Mouse (Mus musculus): ENCODE data around the gene Ank2.

Gene Ank2

GRCm38 (mm10) chr3:126994149-126994548 lies 505.0 kb downstream of the Ank2 start:
- in situ Hi-C loops (cut with MboI, MseI), result loop anchor here (10.0 kb wide), 1 partner anchor 1839 kb away; no protein-coding TSS in a partner anchor

GRCm38 (mm10) chr3:126989936-126990335 lies 509.2 kb downstream of the Ank2 start:
- in situ Hi-C loops (cut with MboI, MseI), result loop anchor here (10.0 kb wide), 1 partner anchor 1835 kb away; no protein-coding TSS in a partner anchor

- in situ Hi-C loops (cut with MboI, MseI), result no loop called here
Measured at GRCm38 (mm10) chr3:126986687-126987086, 512.5 kb downstream of the Ank2 start.

- in situ Hi-C loops (cut with MboI, MseI), result no loop called here
Measured at GRCm38 (mm10) chr3:126982814-126983213, 516.3 kb downstream of the Ank2 start.

GRCm38 (mm10) chr3:126981163-126981562 lies 518.0 kb downstream of the Ank2 start:
- in situ Hi-C loops (cut with MboI, MseI), result no loop called here

- in situ Hi-C loops (cut with MboI, MseI), result no loop called here
Measured at GRCm38 (mm10) chr3:126979635-126980034, 519.5 kb downstream of the Ank2 start.

- in situ Hi-C loops (cut with MboI, MseI), result no loop called here
Measured at GRCm38 (mm10) chr3:126978768-126979410, 520.3 kb downstream of the Ank2 start.

GRCm38 (mm10) chr3:126977399-126977798 lies 521.8 kb downstream of the Ank2 start:
- in situ Hi-C loops (cut with MboI, MseI), result no loop called here

GRCm38 (mm10) chr3:126976793-126977192 lies 522.4 kb downstream of the Ank2 start:
- in situ Hi-C loops (cut with MboI, MseI), result no loop called here

- in situ Hi-C loops (cut with MboI, MseI), result no loop called here
Measured at GRCm38 (mm10) chr3:126975409-126975808, 523.7 kb downstream of the Ank2 start.

GRCm38 (mm10) chr3:126973551-126973950 lies 525.6 kb downstream of the Ank2 start:
- in situ Hi-C loops (cut with MboI, MseI), result no loop called here

GRCm38 (mm10) chr3:126971531-126971930 lies 527.6 kb downstream of the Ank2 start:
- in situ Hi-C loops (cut with MboI, MseI), result no loop called here

- in situ Hi-C loops (cut with MboI, MseI), result no loop called here
Measured at GRCm38 (mm10) chr3:126968721-126969120, 530.4 kb downstream of the Ank2 start.

- in situ Hi-C loops (cut with MboI, MseI), result no loop called here
Measured at GRCm38 (mm10) chr3:126965767-126966166, 533.4 kb downstream of the Ank2 start.

GRCm38 (mm10) chr3:126962326-126962725 lies 536.8 kb downstream of the Ank2 start:
- in situ Hi-C loops (cut with MboI, MseI), result no loop called here

- in situ Hi-C loops (cut with MboI, MseI), result no loop called here
Measured at GRCm38 (mm10) chr3:126952698-126953097, 546.5 kb downstream of the Ank2 start.

- in situ Hi-C loops (cut with MboI, MseI), result no loop called here
Measured at GRCm38 (mm10) chr3:126946591-126946990, 552.6 kb downstream of the Ank2 start.

GRCm38 (mm10) chr3:126944838-126945237 lies 554.3 kb downstream of the Ank2 start:
- in situ Hi-C loops (cut with MboI, MseI), result no loop called here

GRCm38 (mm10) chr3:126944081-126944480 lies 555.1 kb downstream of the Ank2 start:
- in situ Hi-C loops (cut with MboI, MseI), result no loop called here

GRCm38 (mm10) chr3:126940452-126940851 lies 558.7 kb downstream of the Ank2 start:
- in situ Hi-C loops (cut with MboI, MseI), result no loop called here

- in situ Hi-C loops (cut with MboI, MseI), result no loop called here
Measured at GRCm38 (mm10) chr3:126931884-126932506, 567.2 kb downstream of the Ank2 start.

GRCm38 (mm10) chr3:126923575-126924382 lies 575.4 kb downstream of the Ank2 start:
- in situ Hi-C loops (cut with MboI, MseI), result no loop called here
